Mouse (Mus musculus) megakaryocyte, embryonic 14.5 days (primary cell): ENCODE data around the gene Hipk1.

Experiments
- FLI1 ChIP-seq: IDR thresholded peaks from 2 replicates; pipeline ENCODE4 v1.6.1; 2012; ENCODE audit warnings: low read length, inconsistent platforms, mixed read lengths
- GATA1 ChIP-seq: IDR thresholded peaks from 3 replicates; pipeline ENCODE4 v1.6.1; 2012; ENCODE audit warnings: mixed read lengths, low read length, inconsistent platforms, borderline replicate concordance

DNA sequence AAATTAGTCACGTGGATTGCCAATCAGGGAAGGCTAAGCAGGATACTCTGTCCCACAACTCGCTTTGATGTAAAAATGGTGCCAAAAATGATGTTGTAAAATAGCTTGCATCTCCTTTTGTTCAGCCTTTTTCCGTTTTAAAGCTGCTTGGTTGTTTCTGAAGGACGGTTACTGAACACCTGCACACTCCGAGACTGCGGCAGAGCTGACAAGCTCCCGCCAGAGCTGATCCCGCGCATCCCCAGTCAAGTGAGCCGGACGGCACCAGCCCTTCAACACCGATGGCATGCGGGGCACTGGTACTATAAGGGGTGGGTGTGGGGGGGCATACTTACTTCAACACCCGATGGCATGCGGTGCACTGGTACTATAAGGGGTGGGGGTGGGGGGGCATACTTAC is 17.4 kb downstream of the Hipk1 start:
- TF ChIP-seq GATA1 (no peak), FLI1 (no peak)
